Mouse (Mus musculus) embryonic fibroblast, embryonic 13.5 days (primary cell): Measurements from ENCODE around the gene Dcaf11.

Source experiments
- CTCF ChIP-seq: IDR thresholded peaks from 2 replicates; pipeline ENCODE4 v1.5.1; 2011; ENCODE audit warnings: mild to moderate bottlenecking, control low read depth, low read length, moderate library complexity, borderline replicate concordance; ENCODE audit not compliant: insufficient read depth
- POLR2A ChIP-seq: IDR thresholded peaks from 2 replicates; pipeline ENCODE4 v1.6.1; 2011; ENCODE audit warnings: low read depth, mild to moderate bottlenecking, control low read depth, low read length, moderate library complexity

DNA sequence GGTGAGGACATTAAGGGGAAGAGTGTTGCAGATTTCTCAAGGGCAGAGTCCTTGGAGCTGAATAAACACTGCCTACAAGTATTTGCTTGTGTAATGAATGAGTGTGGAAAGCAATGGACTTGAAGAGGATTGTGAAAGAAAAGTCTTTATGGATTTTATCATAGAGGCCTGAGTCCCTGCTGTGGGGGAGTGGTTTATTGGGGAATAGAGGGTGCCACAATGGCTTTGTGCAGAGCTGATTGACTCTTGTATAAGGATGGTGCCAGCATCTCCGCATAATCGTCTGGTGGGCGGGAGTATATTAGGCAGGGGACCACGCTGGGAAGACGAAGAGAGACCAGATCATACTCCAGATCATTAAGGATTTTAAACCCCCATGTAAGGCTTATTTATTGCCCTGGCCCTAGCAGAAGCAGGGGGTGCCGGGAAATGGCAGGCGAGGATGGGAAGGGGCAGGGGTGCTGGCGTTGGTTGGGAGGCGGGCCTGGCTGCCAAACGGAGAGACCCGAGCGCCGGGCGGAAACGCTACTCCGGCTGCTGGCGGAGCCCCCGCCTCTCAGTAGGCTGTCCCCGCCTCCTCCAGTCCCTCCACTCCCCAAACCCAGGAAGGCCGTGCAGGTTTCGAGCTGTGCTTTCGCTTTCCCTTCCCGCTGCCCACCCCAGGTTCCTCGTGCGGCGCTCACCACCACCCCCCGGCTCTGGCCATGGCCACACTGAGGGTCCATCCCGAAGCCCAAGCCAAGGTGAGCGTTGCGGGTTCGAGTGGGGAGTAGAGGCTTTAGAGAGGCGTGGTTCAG, 18.3 kb downstream of the Dcaf11 start, which contains the start of gene Psme1:
- peak; percentile 73 for TF ChIP-seq POLR2A
- TF ChIP-seq CTCF, result no peak
